Mouse (Mus musculus) embryonic fibroblast, embryonic 13.5 days (primary cell): ENCODE measurements around the gene Lpar4.

Source experiments
- CTCF ChIP-seq: IDR thresholded peaks from 2 replicates; pipeline ENCODE4 v1.5.1; 2011; ENCODE audit warnings: mild to moderate bottlenecking, control low read depth, low read length, moderate library complexity, borderline replicate concordance; ENCODE audit not compliant: insufficient read depth
- POLR2A ChIP-seq: IDR thresholded peaks from 2 replicates; pipeline ENCODE4 v1.6.1; 2011; ENCODE audit warnings: low read depth, mild to moderate bottlenecking, control low read depth, low read length, moderate library complexity

- TF ChIP-seq POLR2A (no peak), CTCF (no peak)
Measured at GRCm38 (mm10) chrX:106964326-106964725, 43.9 kb downstream of the Lpar4 start.
